Mouse (Mus musculus): ENCODE measurements around the gene Ltbp3.

DNA sequence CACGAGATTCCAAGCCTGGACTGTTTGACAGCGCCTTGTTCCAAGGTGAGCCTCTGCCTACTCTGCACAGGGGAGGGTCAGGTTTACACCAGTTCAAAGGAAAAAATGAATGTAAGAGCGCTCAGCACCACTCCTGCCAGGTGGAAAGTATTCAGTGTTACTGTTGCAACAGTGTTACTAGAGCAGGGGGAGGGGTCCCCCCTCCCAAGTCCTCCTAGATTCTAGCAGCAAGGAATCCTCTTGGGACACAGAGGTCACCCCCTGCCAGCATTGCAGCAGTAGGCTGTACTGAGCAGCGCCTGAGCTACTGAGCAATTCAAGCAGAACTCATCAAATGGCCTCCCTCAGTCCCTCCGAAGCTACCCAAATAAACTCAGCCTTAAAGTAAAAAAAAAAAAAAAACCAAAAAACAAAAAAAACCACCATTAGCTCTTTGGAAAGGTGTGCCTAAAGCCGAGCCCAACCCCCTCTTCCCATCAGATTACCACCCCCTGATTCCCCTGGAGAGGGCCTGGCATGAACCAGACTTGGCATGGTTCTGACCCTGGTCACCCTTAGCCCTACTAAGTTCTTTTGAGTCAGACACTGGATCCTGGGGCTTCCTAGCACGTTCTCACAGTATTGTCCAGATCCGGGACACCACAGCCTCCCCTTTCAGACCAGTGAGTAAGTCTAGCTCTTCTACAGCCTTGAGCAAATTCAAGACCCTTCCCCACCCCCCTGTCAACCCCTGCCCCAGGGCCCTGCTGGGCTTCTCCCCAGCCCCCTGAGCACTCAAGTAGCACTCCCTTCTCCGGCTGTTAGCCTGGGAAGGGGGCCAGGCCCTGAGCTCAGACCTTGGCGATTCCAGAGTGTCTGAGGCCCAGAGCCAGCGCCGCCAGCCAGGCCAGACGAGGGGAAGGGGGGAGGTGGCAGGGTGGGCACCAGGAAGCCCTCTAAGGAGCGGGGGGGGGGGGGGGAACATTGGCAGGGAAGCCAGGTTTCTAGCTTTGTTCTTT is at the start of gene Ltbp3:
- no peak for TF ChIP-seq CTCF (IDR thresholded peaks at IDR 0.05; ENCODE audit: low read depth, low read length)
- TF ChIP-seq GATA1 (IDR thresholded peaks at IDR 0.05; ENCODE audit: borderline replicate concordance, low read length), result no peak
- TF ChIP-seq POLR2AphosphoS5 (IDR thresholded peaks at IDR 0.05; ENCODE audit: insufficient replicate concordance, low read depth, low read length), result no peak
- TF ChIP-seq TAL1 (conservative IDR thresholded peaks at IDR 0.05; ENCODE audit: low read depth, low read length), result no peak
